Mouse (Mus musculus): ENCODE measurements around the gene Usp48.

The Usp48 gene

GRCm38 (mm10) chr4:137609702-137610101, 16.1 kb downstream of the Usp48 start:
- no peak for DNase-seq (ENCODE audit: low spot score)

- no peak for DNase-seq (ENCODE audit: low spot score)
Observed at GRCm38 (mm10) chr4:137610256-137610655, 16.7 kb downstream of the Usp48 start.

GRCm38 (mm10) chr4:137622847-137623246, 29.3 kb downstream of the Usp48 start:
- no peak for DNase-seq (ENCODE audit: low spot score)

DNA sequence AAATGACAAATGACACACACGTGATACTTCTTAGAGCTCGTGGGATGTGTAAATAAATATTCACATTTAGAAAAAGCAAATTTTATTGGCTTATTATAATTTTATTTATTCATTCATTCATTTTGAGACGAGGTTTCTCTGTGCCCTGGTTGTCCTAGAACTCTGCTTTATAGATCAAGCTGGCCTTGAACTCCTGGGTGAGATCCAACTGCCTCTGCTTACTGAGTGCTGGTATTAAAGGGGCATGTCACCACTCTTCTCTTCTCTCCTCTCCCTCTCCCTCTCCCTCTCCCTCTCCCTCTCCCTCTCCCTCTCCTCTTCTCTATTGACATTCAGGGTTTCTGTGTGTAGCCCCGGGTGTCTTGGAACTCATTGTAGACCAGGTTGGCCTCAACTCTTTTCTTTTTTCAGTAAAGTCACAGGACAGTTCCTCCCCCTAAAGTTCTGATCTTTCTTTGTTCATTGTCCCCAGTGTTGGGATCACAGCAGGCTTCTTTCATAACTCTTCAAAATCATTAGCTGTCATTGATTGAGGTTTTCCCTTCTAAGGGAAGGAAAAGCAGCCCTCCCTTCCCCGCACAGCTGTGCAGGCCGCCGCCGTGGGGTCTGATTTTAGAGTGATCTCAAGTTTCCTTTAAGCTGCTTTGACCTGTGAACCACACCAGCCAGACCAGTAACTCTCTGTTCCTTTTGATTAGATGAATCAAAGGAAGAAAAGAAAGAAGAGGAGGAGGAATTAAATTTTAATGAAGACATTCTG, 34.1 kb downstream of the Usp48 start:
- no peak for DNase-seq (ENCODE audit: low spot score)

GRCm38 (mm10) chr4:137628400-137628799, 34.8 kb downstream of the Usp48 start:
- DNase-seq (ENCODE audit: low spot score): no peak

- DNase-seq (ENCODE audit: low spot score): peak; percentile 50
Observed at GRCm38 (mm10) chr4:137629354-137629753, 35.8 kb downstream of the Usp48 start.

DNA sequence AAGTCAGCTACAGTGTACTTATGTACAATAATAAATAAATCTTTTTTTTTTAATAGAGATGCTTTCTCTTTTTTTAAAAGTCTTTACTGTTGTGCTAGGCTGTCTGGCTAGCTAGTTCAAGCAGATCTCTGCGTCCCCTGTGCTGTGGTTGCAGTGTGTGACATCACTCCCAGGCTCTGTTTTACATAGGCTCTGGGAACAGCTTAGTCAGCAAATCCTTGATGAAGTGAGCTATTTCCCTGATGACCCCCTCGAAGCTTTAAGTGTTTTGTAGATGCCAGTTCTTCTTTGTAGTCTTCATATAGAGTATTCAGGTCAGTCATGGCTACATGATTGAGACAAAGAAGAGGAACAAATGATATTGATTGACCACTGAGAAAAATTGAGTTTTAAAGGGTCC, 36.6 kb downstream of the Usp48 start:
- DNase-seq (ENCODE audit: low spot score): no peak

DNA sequence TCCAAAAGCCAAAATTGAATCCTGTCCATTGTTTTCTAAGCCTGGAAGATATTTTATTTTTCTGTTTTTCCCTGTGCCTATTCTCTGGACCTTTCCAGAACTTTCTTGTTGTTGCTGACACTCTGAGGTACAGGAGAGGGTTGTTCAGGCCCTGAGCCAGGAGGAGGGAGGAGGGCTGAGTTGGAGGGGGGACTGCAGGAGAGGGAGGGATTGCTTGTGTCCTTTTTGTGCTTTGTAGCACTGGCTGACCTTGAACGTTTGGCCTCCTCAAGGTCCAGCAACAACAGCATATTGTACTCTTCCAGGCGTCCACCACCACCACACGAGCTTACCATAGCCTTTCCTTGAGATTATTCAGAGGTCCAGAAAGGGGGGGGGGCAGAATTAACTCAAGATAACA, 38.0 kb downstream of the Usp48 start:
- no peak for DNase-seq (ENCODE audit: low spot score)

GRCm38 (mm10) chr4:137633394-137633793, 39.8 kb downstream of the Usp48 start:
- no peak for DNase-seq (ENCODE audit: low spot score)

- no peak for DNase-seq (ENCODE audit: low spot score)
Observed at GRCm38 (mm10) chr4:137636597-137636996, 43.0 kb downstream of the Usp48 start.

DNA sequence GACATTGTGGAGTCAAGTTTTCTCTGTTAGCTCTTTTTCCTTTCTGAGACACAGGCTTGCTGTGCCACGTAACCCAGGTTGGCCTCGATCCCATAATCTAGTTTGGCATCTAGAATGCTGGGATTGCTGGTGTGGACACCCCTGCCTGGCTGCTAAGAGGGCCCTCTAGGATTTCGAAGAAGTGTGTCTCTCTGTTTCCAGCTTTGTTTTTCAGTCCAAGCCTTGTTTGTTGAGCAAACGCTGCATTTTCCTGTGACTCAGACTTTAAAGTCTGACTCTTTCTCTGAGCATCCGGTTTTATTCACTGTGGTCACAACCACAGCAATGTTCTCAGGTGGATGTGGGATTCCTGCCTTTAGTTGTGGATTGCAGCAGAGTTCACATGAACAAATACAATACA, 48.0 kb downstream of the Usp48 start:
- peak; percentile 70 for DNase-seq (ENCODE audit: low spot score)

DNA sequence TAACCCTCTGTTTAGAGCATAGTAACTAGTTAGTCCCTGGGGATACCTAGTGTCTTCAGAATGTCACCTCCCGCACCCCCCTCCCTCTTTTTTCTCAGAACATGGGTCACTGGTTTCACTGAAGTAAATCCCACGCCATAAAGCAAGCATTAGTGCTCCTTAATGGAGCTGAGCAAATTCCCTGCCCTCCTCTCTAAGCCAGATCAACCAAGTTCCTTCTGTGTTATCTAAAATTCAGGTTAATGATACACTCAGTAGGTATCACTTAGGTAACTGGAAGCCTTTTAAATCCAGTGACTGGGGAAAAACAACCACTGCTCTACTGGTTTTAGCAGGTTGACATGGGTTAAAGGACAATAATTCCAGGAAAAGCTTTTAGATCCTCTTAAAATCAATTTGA, 48.5 kb downstream of the Usp48 start:
- DNase-seq (ENCODE audit: low spot score): no peak

- DNase-seq (ENCODE audit: low spot score): no peak
Observed at GRCm38 (mm10) chr4:137643459-137643858, 49.9 kb downstream of the Usp48 start.

GRCm38 (mm10) chr4:137646262-137646661, 52.7 kb downstream of the Usp48 start:
- DNase-seq (ENCODE audit: low spot score): no peak

DNA sequence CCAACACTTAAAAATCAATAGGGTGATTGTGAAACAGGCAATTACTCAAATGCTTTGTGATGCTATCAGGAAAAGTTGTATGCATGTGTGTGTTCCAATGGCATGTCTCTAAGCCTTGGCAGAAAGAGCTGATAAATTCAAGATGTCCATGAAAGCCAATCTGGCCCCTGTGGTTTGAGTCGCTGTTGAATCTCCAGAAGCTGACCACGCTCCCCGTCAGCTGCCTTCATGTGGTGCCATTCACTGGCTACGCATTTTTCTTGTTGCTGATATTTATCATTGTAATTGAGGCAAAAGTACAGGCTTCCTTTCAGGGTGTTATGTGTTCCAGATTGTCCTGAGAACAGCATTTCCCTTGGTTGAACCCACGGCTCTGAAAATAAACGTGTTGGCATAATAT, 54.1 kb downstream of the Usp48 start:
- DNase-seq (ENCODE audit: low spot score): no peak

DNA sequence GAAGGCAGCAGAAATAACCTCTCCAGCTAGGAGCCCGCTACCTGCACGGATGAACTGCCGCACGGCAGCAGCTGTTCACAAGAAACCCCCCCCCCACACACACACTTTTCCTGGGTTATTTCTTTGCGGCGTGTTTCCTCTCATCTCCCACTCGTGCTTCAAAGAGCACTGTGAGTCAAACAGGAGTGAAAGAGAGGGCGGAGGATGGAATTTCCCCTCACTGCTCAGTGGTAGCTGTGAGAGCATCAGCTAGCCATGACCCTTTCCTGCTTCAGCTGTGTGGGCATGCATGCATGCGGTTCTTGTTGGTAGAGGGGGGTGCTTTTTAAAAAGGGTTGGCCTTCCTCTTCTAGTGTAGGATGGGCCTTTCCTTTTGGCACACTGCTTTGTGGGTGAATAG, 54.7 kb downstream of the Usp48 start:
- DNase-seq (ENCODE audit: low spot score): no peak

GRCm38 (mm10) chr4:137650912-137651311, 57.4 kb downstream of the Usp48 start:
- no peak for DNase-seq (ENCODE audit: low spot score)

DNA sequence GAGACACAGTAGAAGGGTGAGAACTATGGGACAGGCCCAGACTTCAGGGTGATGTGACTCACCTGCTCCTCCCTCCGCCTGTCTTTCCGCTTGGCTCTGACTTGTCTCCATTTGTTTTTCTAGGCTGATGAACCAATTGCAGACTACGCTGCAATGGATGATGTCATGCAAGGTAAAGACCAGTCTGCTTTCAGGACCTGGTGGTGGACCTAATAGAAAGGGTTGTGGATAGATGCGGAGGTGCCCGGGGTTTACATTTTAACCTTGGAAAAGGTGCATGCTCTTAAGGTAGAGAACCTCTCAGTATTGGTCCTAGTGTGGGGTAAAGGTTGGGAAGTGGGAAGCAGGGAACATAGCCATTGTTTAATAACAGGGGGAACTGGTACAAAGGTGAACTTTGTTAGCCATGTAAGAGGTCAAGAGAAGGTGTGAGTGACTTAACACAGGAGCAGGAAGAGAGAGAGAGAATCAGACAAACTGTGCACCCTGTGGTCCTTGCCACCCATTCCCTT, 59.3 kb downstream of the Usp48 start:
- no peak for DNase-seq (ENCODE audit: low spot score)

DNA sequence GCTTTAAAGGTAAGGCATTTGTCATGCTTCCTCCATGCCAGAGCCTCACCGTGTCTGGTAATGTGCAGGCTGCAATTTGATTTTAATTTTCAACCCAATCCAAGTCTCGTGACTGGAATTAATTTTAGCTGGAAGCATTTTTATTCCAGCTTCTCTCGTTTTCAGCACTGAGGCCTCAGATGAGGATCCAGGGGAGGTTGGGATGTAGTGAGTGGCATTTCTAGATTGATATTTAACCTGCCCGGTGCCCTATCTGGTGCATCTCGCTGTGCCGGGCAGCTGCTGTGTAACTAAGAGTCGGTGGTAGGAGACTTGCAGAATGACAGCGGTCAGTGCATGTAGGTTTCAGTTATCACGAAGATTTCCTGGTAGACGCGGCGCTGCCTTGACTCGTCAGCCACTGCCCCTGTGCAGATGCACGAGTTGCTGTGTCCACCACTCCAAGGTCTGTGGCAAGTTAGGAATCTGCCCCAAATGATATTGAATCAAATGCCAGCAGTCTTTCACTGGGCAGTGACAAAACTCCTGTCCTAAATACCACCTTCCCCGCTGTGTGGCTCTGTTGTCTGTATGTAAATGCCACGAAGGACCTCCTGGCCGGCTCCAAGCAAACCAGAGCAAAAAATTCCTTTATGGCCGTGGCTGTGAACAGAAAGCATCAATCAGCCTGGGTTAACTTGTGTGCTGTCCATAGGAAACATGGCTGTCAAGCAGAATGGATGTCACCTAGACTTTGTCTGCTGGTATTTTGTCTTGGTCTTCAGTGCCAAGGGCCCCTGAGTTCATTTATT, 61.9 kb downstream of the Usp48 start:
- no peak for DNase-seq (ENCODE audit: low spot score)

DNA sequence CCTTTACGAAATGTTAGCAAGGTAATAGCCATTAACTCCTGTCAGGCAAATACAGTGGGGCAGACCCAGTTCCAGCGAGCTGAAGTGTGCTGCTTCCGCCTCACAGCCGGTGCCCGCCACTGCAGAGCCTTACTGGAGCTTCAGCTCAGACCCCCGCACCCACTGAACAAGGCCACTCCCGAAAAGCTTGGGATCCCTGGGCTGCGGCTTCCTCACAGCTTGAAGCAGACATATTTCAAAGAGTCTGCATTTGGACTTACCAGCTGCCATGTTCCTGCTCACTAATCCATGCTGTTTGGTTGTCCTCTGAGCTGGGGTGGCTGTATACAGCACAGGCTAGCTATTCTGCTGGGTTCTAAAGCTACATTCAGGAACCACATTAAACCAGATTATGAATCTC, 64.1 kb downstream of the Usp48 start:
- DNase-seq (ENCODE audit: low spot score): no peak

- DNase-seq (ENCODE audit: low spot score): no peak
Observed at GRCm38 (mm10) chr4:137659541-137659940, 66.0 kb downstream of the Usp48 start.

DNA sequence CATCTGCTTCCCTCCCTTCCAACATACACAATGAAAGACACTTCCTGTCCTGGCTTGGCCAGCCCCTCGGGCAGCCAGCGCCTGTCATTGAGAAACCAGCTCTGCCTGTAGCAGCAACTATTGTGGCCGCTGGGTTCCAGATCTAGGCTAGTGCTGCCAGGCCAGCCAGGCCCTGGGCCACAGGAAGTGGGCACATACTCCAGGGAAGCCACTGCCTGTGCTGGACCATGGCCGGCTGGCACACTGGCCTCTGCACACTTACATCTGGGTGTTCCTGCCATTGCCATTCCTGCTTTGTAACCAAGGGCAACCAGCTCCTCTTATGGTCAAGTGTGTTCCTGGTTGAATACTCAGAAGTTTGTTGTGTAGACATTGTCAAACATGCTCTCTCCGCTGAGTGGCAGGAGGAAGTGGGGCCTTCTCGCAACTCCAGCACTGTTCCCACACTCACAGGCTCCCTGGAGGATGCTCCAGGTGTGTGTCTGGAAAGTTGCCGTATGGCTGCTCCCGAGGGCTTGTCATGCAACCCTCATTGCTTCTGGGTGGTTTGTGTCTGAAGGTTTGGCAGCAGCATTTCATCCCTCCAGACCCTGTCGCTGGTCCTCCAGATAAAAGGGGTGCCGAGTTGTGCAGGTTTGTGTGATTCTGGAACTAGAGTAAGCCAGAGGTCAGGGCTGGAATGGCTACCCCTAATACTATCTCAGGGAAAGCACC, 67.0 kb downstream of the Usp48 start:
- no peak for DNase-seq (ENCODE audit: low spot score)

DNA sequence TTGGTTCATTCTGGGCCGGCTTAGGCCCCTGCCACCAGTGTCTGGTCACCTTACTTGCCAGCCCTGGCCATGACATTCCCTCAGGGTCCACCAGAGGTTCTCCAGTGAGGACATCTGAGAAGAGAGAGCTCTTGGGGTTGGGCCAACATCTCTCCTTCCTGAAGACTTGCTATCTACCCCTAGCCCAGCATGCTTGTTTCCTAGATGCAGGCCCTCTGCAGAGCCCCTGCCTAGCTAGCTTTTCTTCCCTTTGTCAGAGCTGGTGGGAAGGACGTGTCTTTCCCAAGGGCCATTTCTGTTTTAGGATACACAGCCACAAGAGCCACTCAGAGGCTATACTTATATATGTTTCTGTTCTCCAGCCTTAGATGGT, 67.5 kb downstream of the Usp48 start:
- DNase-seq (ENCODE audit: low spot score): no peak
